Mouse (Mus musculus): ENCODE measurements at regions not wholly inside any gene's neighbourhood (a gene's known extent, or its start where the extent isn't known, plus 50 kb on each side); places are given as distances from the start of the nearest gene placed in this dataset.

DNA sequence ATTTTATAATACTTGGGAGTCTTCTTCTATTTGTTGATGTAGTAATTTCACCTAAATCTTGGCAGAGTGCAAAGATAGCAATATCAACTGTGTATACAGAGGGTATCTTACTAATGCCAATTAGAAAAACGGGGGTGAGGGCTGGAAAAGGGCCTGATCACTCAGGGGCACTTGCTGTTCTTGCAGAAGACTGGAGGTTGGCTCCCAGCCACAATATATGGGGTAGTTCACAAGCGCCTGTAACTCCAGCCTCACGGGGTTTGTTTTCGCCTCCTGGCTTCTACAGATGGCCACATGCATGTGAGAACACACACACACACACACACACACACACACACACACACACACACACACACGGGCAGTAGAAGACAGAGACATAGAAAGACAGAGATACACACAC, 185.7 kb downstream of the Plk2 start:
- DNase-seq (ENCODE audit: low spot score) = no peak

DNA sequence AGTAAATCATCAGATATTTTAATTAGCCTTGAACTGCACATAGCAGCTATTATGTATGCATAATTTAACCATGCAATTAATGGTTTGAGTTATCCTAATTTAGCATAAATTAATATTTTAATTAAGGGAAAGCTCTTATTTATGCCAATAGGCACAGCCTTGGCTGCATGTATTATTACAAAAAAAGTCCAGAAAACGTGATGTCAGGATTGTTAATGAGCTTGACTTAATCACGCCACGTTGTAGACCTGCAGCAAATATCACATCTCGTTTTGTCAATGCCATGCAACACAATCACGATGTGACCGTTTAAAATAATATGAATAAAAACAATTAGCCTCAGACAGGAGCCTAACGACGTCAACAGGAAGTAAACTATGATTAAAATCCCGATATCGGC, 189.9 kb downstream of the Plk2 start:
- no peak for DNase-seq (ENCODE audit: low spot score)

DNA sequence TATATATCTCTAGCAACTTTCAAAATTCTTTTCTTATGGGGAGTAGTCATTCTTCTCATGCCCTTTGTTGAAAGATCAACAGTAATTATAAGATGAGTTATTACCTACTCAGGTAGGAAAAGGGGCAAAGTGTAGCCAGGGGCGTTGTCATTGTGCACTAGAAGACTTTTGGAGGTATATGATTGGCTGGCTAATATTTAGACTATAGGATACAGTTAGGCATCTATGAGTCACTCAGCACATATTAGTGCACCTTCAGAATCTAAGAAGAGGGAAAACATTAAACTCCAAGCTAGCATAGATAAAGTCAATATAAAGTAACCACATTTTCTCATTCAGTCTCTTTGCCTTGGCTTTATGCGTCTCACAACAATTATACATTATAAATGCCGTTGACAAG, 199.8 kb downstream of the Plk2 start:
- no peak for DNase-seq (ENCODE audit: low spot score)

DNA sequence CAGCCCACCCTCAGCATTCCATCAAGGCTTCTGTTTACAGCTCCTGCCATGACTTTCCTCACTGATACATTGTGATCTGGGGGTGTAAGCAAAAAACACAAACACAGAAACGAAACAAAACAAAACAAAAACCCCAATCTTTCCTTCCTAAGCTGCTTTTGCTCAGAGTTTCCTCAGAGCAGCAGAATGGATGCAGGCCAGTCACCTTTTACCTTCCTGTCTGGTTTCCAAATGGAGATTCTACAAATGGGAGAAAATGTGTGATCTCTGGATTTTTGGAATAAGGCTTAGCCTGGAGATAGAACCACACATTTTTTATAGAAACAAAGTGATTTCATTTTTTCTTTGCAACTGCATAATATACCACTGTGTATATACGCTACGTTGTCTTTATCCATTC, 204.8 kb downstream of the Plk2 start:
- no peak for DNase-seq (ENCODE audit: low spot score)

DNA sequence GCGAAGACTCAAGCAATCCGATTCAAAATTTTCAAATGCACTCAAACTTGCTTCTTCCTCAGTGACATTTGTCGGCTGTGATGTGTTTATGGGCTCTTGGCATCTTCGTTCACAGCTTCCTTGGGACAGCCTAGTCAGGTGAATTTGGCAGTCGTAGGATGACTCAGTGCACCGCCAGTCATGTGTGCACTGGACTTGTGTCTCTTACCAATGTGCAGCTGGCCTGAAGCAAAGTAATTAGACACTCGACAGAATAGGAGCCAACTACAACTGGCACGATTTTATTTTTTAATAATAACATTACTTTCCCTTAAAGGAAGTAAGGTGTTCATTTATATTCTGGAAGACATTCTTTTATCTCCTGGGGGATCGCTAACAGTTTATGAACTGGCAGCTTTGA, 205.5 kb downstream of the Plk2 start:
- no peak for DNase-seq (ENCODE audit: low spot score)

- DNase-seq (ENCODE audit: low spot score) = no peak
These were observed 206.5 kb downstream of the Plk2 start for GRCm38 (mm10) chr13:110601352-110601751.

DNA sequence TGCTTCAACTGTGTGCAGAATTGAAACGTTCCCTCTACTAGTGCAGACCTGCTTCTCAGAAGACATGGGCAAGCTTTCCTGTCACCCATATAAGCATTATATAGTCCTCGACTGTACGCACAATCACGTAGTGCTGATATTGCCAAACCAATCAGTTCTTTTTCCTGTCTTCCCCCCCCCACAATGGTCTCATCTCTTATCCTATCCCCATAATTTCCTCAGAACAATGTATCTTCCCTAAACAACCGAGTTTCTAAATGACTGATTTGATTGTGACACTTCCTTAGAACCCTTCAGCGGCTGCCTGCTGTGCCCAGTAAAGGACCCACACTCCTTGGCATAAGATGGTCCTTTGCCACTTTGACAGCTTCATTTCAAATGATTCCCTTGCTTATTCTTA, 207.0 kb downstream of the Plk2 start:
- DNase-seq (ENCODE audit: low spot score) = no peak

- DNase-seq (ENCODE audit: low spot score) = no peak
These were observed 208.0 kb downstream of the Plk2 start for GRCm38 (mm10) chr13:110602894-110603293.

DNA sequence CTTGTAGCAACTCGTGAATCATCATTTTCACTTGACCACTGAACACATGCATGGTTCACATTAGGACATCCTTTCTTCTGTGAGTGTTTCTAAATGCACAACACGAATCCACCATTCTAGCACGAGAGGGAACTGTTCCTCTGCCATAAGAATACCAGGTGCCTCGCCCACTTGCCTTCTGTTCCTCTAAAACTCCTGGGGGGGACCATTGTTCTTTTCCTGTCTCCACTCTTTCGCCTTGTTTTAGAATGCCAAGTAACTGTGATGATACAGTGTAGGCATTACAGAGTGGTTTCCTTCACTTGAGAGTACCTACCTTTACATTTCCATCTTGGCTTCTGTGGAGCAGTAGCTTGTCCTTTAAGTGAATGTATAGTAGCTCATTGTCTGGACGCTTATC, 224.2 kb downstream of the Plk2 start:
- no peak for DNase-seq (ENCODE audit: low spot score)

GRCm38 (mm10) chr13:110627136-110627535, 232.3 kb downstream of the Plk2 start:
- DNase-seq (ENCODE audit: low spot score) = no peak

GRCm38 (mm10) chr13:110627732-110628131, 232.9 kb downstream of the Plk2 start:
- DNase-seq (ENCODE audit: low spot score) = no peak

- DNase-seq (ENCODE audit: low spot score) = no peak
These were observed 233.4 kb downstream of the Plk2 start for GRCm38 (mm10) chr13:110628201-110628600.

- no peak for DNase-seq (ENCODE audit: low spot score)
These were observed 238.5 kb downstream of the Plk2 start for GRCm38 (mm10) chr13:110633261-110633781.

- DNase-seq (ENCODE audit: low spot score) = no peak
These were observed 239.1 kb downstream of the Plk2 start for GRCm38 (mm10) chr13:110633899-110634298.

- DNase-seq (ENCODE audit: low spot score) = no peak
These were observed 247.9 kb downstream of the Plk2 start for GRCm38 (mm10) chr13:110642792-110643191.

GRCm38 (mm10) chr13:110643198-110643896, 248.5 kb downstream of the Plk2 start:
- peak; percentile 9 for DNase-seq (ENCODE audit: low spot score)

DNA sequence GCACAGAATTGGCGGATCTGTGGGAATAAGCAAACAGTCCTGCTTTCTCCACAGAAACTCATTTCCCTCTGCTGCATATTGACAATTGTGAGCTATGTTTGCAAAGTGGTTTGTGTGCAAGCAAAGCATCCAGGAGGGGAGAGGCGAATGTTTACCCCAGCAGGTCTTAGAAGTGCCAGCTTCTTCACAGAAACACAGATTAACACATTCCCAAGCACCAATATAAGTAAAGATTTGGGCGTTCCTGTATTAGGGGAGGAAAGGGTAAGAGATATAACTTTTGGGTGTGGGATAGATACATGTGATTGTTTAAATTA, 249.0 kb downstream of the Plk2 start:
- DNase-seq (ENCODE audit: low spot score) = no peak

GRCm38 (mm10) chr13:110649378-110649777, 254.5 kb downstream of the Plk2 start:
- no peak for DNase-seq (ENCODE audit: low spot score)

- DNase-seq (ENCODE audit: low spot score) = no peak
These were observed 255.1 kb downstream of the Plk2 start for GRCm38 (mm10) chr13:110649870-110650497.

- no peak for DNase-seq (ENCODE audit: low spot score)
These were observed 257.4 kb downstream of the Plk2 start for GRCm38 (mm10) chr13:110652201-110652600.

- DNase-seq (ENCODE audit: low spot score) = no peak
These were observed 270.4 kb downstream of the Plk2 start for GRCm38 (mm10) chr13:110665073-110665800.

- DNase-seq (ENCODE audit: low spot score) = no peak
These were observed 272.6 kb downstream of the Plk2 start for GRCm38 (mm10) chr13:110667276-110667956.

GRCm38 (mm10) chr13:110673536-110673935, 278.7 kb downstream of the Plk2 start:
- no peak for DNase-seq (ENCODE audit: low spot score)
